Mouse (Mus musculus): ENCODE results near the gene Ell. TPM values are rescaled to one million over a fixed set of nuclear protein-coding genes. Genes with fewer than 3 reads are reported as not detected.

Gene Ell
- 11.9 and 17.8 TPM in 2 replicates for polyA plus RNA-seq (2011; ENCODE audit: insufficient read depth, insufficient read length, low replicate concordance, missing spikeins)

DNA sequence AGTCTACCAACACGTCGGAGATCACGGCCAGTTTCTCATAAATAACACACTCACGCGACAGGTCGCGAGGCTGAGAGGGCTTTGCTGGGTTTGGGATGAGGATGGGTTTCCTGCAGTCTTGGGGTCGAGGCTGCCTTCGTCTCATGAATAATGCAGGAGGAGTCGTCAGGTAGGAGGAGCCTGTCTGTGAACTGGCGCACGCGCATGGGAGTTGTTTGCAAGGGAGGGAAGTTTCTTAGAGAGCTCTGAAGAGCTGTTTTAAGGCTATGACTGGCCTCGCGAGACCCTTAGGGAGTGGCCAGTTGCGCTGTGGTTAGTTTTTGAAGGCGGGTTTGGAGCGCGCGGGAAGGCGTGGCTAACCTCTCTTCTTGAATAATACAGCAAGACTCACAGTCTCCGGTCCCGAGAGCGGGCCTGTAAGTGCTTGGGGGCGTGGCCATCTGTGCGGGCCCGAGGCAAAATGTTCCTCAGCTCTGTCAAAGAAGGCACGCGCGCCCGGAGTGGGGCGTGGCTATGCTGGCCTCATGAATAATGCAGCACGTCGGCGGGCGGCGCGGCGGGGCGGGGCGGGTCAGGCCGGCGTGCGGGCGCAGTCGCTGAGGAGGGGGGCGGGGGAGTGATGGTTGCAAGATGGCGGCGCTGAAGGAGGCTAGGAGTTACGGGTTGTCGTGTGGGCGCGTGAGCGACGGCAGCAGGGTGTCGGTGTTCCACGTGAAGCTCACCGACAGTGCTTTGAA is at the start of gene Ell:
TSS of gene Ell (plus strand) at position 381 of the 737 bp plus-strand sequence.
- under 1% methylated on average over 57 of the region's 58 CpGs for WGBS
- H3K4me1 ChIP-seq (ENCODE audit: control insufficient read depth, insufficient read depth, low read length): peaks cover 10% of the 10 kb centered on the region
- TF ChIP-seq CTCF (IDR thresholded peaks at IDR 0.05; ENCODE audit: control insufficient read depth, insufficient read depth, low read length) (no peak), POLR2A (IDR thresholded peaks at IDR 0.05; ENCODE audit: borderline replicate concordance, control insufficient read depth, low read depth, low read length) (peak; percentile 77)
- H3K4me3 ChIP-seq (replicated peaks; ENCODE audit: control insufficient read depth, low read depth, low read length): peak within 1 kb of the TSS; percentile 93
- peak within 1 kb of the TSS; percentile 86 for H3K27ac ChIP-seq (ENCODE audit: control insufficient read depth, insufficient read depth, low read depth, low read length, poor library complexity)

- Histone ChIP-seq H3K4me1 (ENCODE audit: control insufficient read depth, insufficient read depth, low read length) (no peaks in the 10 kb centered on the region), H3K27ac (ENCODE audit: control insufficient read depth, insufficient read depth, low read depth, low read length, poor library complexity) (no peak overlapping the region), H3K4me3 (replicated peaks; ENCODE audit: control insufficient read depth, low read depth, low read length) (no peak overlapping the region)
- 3% methylated on average over 41 of the region's 41 CpGs for WGBS
- TF ChIP-seq CTCF (IDR thresholded peaks at IDR 0.05; ENCODE audit: control insufficient read depth, insufficient read depth, low read length) (no peak), POLR2A (IDR thresholded peaks at IDR 0.05; ENCODE audit: borderline replicate concordance, control insufficient read depth, low read depth, low read length) (no peak)
Observed at GRCm38 (mm10) chr8:70489576-70489975, 49.7 kb upstream of the Ell start.

DNA sequence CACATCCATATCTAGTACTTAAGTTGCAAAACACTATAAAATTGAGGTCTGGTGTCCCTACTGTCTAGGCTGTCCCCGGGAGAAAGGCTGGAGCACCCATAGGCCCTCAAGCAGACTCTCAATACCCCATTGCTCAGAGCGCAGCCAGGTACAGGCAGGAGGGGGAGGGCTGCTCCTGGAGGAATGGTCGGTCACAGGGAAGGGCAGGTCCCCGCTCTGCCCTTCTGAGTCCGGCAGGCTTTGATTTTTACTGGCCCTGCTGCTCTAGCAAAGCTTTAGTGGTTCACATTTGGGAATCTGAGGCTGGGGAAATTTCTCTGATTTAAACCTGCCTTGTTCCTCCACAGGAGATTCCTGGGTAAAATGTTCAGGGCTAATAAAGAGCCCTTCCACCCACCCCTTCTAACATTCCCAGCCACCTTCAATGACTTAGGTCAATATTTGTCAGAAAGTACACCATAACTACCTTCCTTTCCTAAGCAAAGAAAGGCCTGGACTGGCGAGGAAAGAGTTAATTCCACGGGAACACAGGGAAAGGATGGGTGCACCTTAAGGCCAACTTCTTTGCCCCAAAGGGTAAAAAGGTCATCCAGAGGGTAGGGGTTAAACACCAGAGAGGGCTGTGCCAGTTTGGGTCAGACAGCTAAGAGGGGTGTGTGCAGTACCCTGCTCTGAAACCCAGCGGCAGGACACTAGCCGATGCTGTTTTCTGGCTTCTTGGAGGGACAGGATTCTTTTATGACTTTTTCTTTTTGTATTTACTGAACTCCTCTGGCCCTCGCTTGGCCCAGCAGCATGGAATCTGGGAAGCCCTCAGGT is 49.0 kb upstream of the Ell start:
- no peak for TF ChIP-seq CTCF (IDR thresholded peaks at IDR 0.05; ENCODE audit: control insufficient read depth, insufficient read depth, low read length)
- no peak for TF ChIP-seq POLR2A (IDR thresholded peaks at IDR 0.05; ENCODE audit: borderline replicate concordance, control insufficient read depth, low read depth, low read length)
- H3K27ac ChIP-seq (ENCODE audit: control insufficient read depth, insufficient read depth, low read depth, low read length, poor library complexity): no peak overlapping the region
- WGBS: 34% methylated on average over 10 of the region's 10 CpGs
- no peak overlapping the region for H3K4me3 ChIP-seq (replicated peaks; ENCODE audit: control insufficient read depth, low read depth, low read length)
- H3K4me1 ChIP-seq (ENCODE audit: control insufficient read depth, insufficient read depth, low read length): no peaks in the 10 kb centered on the region

DNA sequence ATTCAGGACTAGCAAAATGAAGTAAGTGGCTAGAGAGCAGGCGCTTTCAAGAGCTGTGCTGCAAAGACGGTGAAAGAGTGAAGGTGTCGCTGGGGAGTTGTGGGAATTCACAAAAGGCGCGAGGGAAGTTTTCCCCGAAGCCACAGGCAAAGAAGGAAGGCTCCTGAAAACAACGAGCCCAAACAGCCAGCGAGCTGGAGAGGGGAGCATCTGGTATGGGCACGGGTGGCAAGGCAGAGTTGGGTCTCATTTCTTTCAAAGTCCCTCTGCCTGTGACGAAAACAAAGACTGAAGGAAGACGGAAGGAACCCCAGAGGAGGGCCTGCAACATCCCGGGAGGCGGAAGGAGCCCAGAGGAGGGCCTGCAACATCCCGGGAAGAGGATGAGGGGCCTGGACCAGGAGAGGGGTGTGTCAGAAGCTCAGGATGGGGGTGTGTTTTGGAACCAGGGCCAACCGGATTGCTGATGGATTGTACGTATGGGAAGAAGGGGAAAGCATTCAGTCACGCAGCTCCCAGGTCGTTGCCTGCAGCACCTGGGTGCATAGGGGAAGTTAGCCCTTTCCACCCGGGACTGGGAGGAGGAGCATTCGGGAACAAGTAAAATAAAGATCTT is 48.3 kb upstream of the Ell start:
- no peak for TF ChIP-seq POLR2A (IDR thresholded peaks at IDR 0.05; ENCODE audit: borderline replicate concordance, control insufficient read depth, low read depth, low read length)
- no peak for TF ChIP-seq CTCF (IDR thresholded peaks at IDR 0.05; ENCODE audit: control insufficient read depth, insufficient read depth, low read length)
- Histone ChIP-seq H3K4me1 (ENCODE audit: control insufficient read depth, insufficient read depth, low read length) (no peaks in the 10 kb centered on the region), H3K27ac (ENCODE audit: control insufficient read depth, insufficient read depth, low read depth, low read length, poor library complexity) (no peak overlapping the region), H3K4me3 (replicated peaks; ENCODE audit: control insufficient read depth, low read depth, low read length) (no peak overlapping the region)
- 6% methylated on average over 20 of the region's 20 CpGs for WGBS

DNA sequence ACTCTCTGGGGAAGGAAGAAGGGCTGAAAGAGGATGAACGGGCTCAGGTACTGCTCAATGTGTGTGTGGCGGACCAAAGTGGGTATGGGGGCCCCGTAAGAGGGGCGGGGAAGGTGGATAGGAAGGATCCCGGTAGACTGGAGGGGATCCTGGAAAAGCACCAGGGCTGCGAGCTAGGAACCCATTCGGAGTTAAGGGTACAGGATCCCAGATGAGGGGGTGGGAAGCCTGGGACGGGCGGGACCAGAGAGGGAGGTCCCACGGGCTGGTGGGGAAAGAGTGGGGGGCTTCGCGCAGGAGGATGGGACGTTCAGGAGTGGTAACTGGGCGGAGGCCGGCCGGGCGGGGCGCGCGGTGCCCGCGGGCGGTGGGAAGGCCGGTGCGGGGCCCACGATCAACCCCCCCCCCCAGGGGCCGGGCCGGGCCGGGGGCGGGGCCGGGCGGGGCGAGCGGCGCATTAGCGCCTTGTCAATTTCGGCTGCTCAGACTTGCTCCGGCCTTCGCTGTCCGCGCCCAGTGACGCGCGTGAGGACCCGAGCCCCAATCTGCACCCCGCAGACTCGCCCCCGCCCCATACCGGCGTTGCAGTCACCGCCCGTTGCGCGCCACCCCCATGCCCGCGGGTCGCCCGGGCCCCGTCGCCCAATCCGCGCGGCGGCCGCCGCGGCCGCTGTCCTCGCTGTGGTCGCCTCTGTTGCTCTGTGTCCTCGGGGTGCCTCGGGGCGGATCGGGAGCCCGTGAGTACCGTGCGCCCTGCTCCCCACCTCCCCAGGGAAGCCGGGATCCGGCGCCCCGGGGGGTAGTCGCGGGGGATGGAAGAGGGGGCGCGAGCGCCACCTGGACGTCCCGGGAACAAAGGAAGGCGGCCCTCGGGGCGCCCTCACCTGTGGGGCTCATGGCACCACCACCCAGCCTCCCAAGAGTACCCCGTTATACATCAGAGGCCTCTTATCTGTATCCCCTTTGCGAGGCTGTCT is 46.3 kb upstream of the Ell start, which contains the start of gene Crlf1:
TSS of gene Crlf1 (plus strand) at position 495 of the 977 bp plus-strand sequence.
- no peak for TF ChIP-seq POLR2A (IDR thresholded peaks at IDR 0.05; ENCODE audit: borderline replicate concordance, control insufficient read depth, low read depth, low read length)
- no peak for TF ChIP-seq CTCF (IDR thresholded peaks at IDR 0.05; ENCODE audit: control insufficient read depth, insufficient read depth, low read length)
- Histone ChIP-seq H3K4me1 (ENCODE audit: control insufficient read depth, insufficient read depth, low read length) (no peaks in the 10 kb centered on the region), H3K4me3 (replicated peaks; ENCODE audit: control insufficient read depth, low read depth, low read length) (no peak within 1 kb of the TSS), H3K27ac (ENCODE audit: control insufficient read depth, insufficient read depth, low read depth, low read length, poor library complexity) (no peak within 1 kb of the TSS)
- WGBS: 1% methylated on average over 72 of the region's 93 CpGs

DNA sequence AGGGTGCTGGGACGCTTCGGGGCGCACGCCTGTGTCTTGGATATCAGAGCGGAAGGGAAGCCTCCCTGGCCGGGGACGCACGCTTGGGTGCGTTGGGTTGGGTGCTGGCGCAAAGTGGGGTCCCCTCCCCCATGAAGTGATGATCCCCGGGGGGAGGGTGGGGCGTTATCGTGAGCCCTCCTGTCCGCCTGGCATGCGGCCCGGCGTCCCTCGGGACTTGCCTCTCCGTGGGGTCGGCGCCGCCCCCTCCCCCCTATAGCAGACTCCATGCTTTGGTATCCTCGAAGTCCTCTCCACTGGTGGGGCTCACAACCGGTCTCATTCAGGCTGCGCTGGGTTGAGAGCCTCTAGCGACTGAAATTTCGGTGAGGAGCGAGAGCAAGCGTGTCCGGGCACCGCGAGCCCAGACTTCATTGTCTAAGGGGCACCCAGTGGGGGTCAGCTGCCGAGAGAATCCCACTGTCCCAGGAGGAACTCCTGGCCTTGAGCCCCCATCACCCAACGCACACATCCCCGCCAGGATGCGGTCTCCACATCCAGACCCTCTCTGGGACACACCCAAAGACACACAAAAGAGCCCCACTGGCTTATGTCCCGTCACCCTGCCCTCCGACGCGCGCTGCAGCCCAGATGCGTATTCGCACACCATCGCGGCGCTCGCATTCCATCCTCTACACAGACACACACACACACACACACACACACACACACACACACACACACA is 45.4 kb upstream of the Ell start:
- 5% methylated on average over 47 of the region's 47 CpGs for WGBS
- H3K4me1 ChIP-seq (ENCODE audit: control insufficient read depth, insufficient read depth, low read length): no peaks in the 10 kb centered on the region
- H3K27ac ChIP-seq (ENCODE audit: control insufficient read depth, insufficient read depth, low read depth, low read length, poor library complexity): no peak overlapping the region
- TF ChIP-seq CTCF (IDR thresholded peaks at IDR 0.05; ENCODE audit: control insufficient read depth, insufficient read depth, low read length) (no peak), POLR2A (IDR thresholded peaks at IDR 0.05; ENCODE audit: borderline replicate concordance, control insufficient read depth, low read depth, low read length) (no peak)
- H3K4me3 ChIP-seq (replicated peaks; ENCODE audit: control insufficient read depth, low read depth, low read length): no peak overlapping the region

All from bone marrow, adult 2 months (tissue).